ENCODE assay signal across 12 mouse cellular contexts in genomic region chr1:59625410-59625809, GRCm38 (mm10). TPM values are rescaled to one million over a fixed set of nuclear protein-coding genes. Genes with fewer than 3 reads are reported as not detected.
DNase-seq lines count a peak whose midpoint lies in the region; TF ChIP-seq lines count a peak whose summit lies in the region.
"Had no signal": no experiment of that assay in that cellular context is flagged by ENCODE, and none has a peak within 500 bp of the region (broad histone marks: within the 10 kb centered on the region; RNA-seq: fewer than 3 reads in every experiment).

No protein-coding gene starts in this region.

- no peak overlapping the region for H3K27ac ChIP-seq in kidney, adult 2 months (ENCODE audit: insufficient read depth, low read depth, low read length)
- H3K27ac ChIP-seq: forebrain, embryonic 12.5 days had no signal

- TF ChIP-seq POLR2A in kidney, adult 2 months (IDR thresholded peaks at IDR 0.05; ENCODE audit: low read depth, low read length), result no peak

- no peaks in the 10 kb centered on the region for H3K36me3 ChIP-seq in kidney, adult 2 months (ENCODE audit: control insufficient read depth, insufficient read depth, low read length)
- H3K36me3 ChIP-seq: forebrain, embryonic 12.5 days had no signal

- no peaks in the 10 kb centered on the region for H3K4me1 ChIP-seq in kidney, adult 2 months (ENCODE audit: control insufficient read depth, insufficient read depth, low read length)
- H3K4me1 ChIP-seq: forebrain, embryonic 12.5 days had no signal

- peak; percentile 63 for DNase-seq in adrenal gland, postnatal 14 days
- no peak for DNase-seq in adrenal gland, adult 8-10 months
- DNase-seq in kidney, adult 2 months, result peak; percentile 44
- no peak for DNase-seq in kidney, postnatal 14 days
- peak; percentile 88 for DNase-seq in cerebellum, adult 11-12 months
- peak; percentile 43 for DNase-seq in fat pad, adult 2 months (ENCODE audit: extremely low read depth, low read depth, low spot score)
- DNase-seq in spleen, postnatal 36 days (ENCODE audit: low spot score in 2 of 2), result no peak
- no peak for DNase-seq in ovary, postnatal 14 days (ENCODE audit: low spot score)
- DNase-seq: lung, adult 18-20 months; right cerebral cortex, postnatal 14 days; thymus, postnatal 14 days had no signal

- H3K27me3 ChIP-seq in kidney, adult 2 months (replicated peaks; ENCODE audit: control insufficient read depth, insufficient read depth, low read length), result no peaks in the 10 kb centered on the region; the same call in 1 of the 2 replicates

- WGBS in kidney, adult 2 months, result 57% methylated on average over 5 of the region's 5 CpGs

- TF ChIP-seq CTCF in kidney, adult 2 months (conservative IDR thresholded peaks at IDR 0.05; ENCODE audit: insufficient read depth, insufficient read length, low read depth, low read length), result no peak

- H3K4me3 ChIP-seq in kidney, adult 2 months (ENCODE audit: insufficient read depth, low read depth, low read length), result no peak overlapping the region
- H3K4me3 ChIP-seq: forebrain, embryonic 12.5 days had no signal

RNA-seq across cellular contexts. Expression of gene Sumo1, which starts 45.2 kb away (rescaled TPM):
- 119 and 131 TPM in 2 replicates for total RNA-seq in adrenal gland, postnatal 14 days (2021)
- total RNA-seq in adrenal gland, adult 8-10 months (2022), result 100 to 1,000 TPM; 139 to 180 (median 145) TPM
- polyA plus RNA-seq in kidney, adult 2 months (2012; rRNA removed), result 16.1 and 28.5 TPM in 2 replicates

RNA-seq across cellular contexts. Expression of gene Nop58, which starts 59.4 kb away (rescaled TPM):
- total RNA-seq in adrenal gland, postnatal 14 days (2021), result 136 and 137 TPM in 2 replicates
- 10 to 100 TPM; 78.0 to 99.9 (median 83.9) TPM for total RNA-seq in adrenal gland, adult 8-10 months (2022)
- polyA plus RNA-seq in kidney, adult 2 months (2012; rRNA removed), result 8.2 and 11.1 TPM in 2 replicates

Comparison
In these comparisons a context has a peak if more than half of its experiments do, and no peak if none do; other contexts are left out.
1. DNase-seq: peak in adrenal gland, postnatal 14 days (single experiment), kidney, adult 2 months (single experiment), cerebellum, adult 11-12 months (single experiment) and fat pad, adult 2 months (single experiment); none in adrenal gland, adult 8-10 months (single experiment), kidney, postnatal 14 days (single experiment), spleen, postnatal 36 days (0 of 2) and ovary, postnatal 14 days (single experiment).